Mouse (Mus musculus): Measurements from ENCODE around the gene Tet3.

GRCm38 (mm10) chr6:83321927-83322326 lies 137.0 kb downstream of the Tet3 start:
- TF ChIP-seq CTCF (IDR thresholded peaks at IDR 0.05; ENCODE audit: insufficient read depth, low read depth, low read length) (no peak), POLR2A (IDR thresholded peaks at IDR 0.05; ENCODE audit: insufficient read depth, low read depth, low read length) (no peak)
